Mouse (Mus musculus): ENCODE measurements at regions not wholly inside any gene's neighbourhood (a gene's known extent, or its start where the extent isn't known, plus 50 kb on each side); places are given as distances from the start of the nearest gene placed in this dataset.
"Not testable (repeated sequence)": the region's sequence is repeated elsewhere in the genome, so short reads cannot be mapped to it uniquely, and the experiment has no call there.

GRCm38 (mm10) chr16:26860566-26860965 lies 130.9 kb downstream of the Gmnc start:
- DNase-seq (ENCODE audit: low read depth, low spot score): no peak

GRCm38 (mm10) chr16:26849191-26849590 lies 142.3 kb downstream of the Gmnc start:
- DNase-seq (ENCODE audit: low read depth, low spot score): no peak

DNA sequence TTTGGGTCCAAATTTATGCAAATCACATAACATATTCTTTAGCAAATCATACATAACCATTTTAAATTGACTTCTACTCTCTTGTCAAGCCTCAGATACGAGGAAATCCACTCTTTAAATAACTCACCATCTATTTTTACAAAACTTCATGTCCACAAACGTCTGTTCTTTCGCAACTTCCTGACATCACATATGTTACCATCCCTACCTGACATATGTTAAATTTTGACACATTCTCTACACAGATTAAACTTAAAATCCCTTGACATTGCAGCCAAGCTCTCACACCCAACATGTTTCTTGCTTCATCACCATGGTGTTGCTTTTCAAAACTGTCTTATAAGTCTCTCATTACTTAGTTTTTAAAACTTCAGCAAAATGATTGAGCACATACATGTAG lies 164.4 kb downstream of the Gmnc start:
- DNase-seq (ENCODE audit: low read depth, low spot score): no peak

DNA sequence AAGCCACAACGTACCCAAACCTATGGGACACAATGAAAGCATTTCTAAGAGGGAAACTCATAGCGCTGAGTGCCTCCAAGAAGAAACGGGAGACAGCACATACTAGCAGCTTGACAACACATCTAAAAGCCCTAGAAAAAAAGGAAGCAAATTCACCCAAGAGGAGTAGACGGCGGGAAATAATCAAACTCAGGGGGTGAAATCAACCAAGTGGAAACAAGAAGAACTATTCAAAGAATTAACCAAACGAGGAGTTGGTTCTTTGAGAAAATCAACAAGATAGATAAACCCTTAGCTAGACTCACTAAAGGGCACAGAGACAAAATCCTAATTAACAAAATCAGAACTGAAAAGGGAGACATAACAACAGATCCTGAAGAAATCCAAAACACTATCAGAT lies 180.3 kb downstream of the Gmnc start:
- DNase-seq (ENCODE audit: low read depth, low spot score): not testable (repeated sequence)

- no peak for DNase-seq (ENCODE audit: low read depth, low spot score)
These were observed 186.0 kb downstream of the Gmnc start for GRCm38 (mm10) chr16:26805426-26805825.

DNA sequence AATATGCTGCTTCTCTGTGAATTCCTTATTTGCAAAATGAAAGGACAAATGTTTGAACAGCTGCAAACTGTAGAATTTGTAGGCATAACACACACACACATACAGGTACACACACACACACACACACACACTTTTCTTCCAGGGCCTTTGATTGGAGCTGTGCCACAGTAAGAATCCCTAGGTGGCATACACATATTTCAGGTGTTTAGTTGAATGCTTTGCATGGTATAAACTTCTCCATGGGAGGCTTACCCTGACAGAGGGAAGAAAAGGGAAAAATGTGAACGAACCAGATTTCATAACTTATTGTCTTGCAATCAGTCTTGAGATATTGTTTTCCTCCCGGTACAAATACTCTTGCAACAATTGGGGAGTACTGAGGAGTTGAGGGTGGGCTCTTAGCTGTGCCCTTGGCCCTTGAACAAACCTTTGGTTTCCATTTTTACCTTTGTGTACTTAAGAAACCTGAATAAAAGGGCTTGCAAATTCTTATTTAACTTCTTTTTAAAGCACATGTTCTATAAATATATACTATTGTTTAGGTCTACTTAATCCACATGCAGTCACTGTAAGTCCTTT lies 204.3 kb downstream of the Gmnc start:
- no peak for DNase-seq (ENCODE audit: low read depth, low spot score)

GRCm38 (mm10) chr16:26782331-26782730 lies 200.8 kb downstream of the Il1rap start:
- DNase-seq (ENCODE audit: low read depth, low spot score): peak; percentile 11
